Mouse (Mus musculus): Measurements from ENCODE around the gene Hba-a2. TPM values are rescaled to one million over a fixed set of nuclear protein-coding genes. Genes with fewer than 3 reads are reported as not detected.

Hba-a2 gene
- total RNA-seq, 2 experiments from 2014 or later, result 384 to 756 TPM

DNA sequence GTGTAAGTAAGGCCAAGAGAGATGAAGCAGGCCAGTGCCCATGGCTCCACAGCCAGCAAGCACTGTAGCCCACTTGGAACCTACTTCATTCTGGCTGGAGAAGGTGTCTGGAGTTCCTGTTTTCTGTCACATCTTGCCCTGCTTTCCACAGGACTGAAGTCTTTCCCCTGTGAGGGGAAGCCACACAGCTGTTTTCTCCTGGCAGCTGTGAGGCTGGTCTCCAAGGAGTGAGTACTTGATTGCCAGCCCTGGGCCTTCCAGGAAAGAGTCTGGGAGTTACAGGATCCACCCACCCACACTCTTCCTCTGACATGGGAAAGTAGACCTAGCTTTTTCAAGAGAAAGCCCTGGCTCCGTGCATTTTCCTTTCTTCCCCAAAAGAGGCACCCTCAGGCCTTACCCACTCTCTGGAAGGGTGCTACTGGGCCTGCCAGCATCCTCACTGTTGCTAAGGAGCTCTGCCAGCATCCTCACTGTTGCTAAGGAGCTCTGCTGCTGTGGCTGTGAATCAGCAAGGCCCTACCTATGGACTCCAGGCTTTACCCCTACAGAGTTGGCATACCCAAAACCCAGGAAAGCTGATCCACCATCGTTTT, 6.6 kb downstream of the Hba-a2 start:
- DNase-seq (ENCODE audit: extremely low spot score in 1 of 2, low spot score in 2 of 2), result peak in 1 of 2 experiments; percentile 31
- intact Hi-C loops (cut with DNase I), result no loop called here

DNA sequence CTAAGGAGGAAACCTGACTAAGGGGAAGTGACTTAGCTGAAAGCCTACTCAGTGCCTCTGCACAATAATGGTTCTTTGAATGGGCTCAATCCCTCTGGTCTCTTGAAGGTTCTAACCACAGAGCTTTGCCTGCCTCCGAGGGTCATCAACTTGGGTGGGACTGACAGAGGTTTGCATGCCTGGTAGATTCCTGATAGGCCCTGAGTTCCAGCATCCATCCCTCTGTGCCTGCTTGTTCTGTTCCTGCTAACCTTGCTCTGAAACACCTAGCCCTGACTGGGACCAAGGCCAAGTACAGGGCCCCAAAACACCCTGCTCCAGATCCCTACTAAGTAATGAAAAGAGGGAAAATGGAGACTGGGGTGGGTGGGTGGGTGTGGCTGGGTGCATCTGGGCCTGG, 7.2 kb downstream of the Hba-a2 start:
- intact Hi-C loops (cut with DNase I), result no loop called here
- no peak for DNase-seq (ENCODE audit: extremely low spot score in 1 of 2, low spot score in 2 of 2)

DNA sequence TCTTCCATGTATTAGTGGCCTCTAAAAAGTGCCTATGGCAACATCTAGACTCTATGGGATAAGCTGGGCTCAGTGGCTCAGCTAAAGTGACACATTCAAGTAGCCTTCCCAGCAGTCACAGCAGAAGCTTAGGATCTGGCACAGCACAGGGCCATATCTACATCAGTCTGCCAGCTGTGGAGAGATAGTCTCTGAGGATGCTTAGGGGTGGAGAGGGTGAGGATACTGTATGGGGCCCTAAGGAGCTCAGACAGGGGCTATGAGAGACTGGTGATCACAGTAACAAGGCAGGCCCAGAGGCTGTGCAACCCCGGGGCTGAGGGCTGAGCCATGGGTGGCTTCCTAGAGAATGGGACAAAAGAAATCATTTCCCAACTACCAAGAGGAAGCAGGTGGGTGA, 10.7 kb downstream of the Hba-a2 start:
- intact Hi-C loops (cut with DNase I), result no loop called here

DNA sequence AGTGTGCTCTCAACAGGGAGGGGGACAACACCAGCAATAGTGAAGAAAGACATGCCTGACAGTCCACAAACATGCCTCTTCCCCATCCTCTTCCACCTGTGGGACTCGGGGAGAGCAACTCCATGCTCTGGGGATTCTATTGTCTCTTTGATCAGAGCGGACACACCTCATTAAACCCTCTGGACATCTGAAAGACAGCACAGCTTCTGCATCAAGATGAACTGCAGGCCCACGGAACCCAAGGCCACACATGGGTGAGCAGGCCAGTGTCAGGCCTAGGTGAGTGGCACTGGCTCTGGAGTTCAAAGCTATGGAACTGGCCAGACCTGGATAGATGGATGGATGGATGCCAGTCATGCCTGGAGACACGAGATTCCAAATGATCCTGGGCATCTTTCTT, 13.2 kb downstream of the Hba-a2 start:
- DNase-seq (ENCODE audit: extremely low spot score in 1 of 2, low spot score in 2 of 2), result no peak
- intact Hi-C loops (cut with DNase I), result no loop called here

More for the DNA sequence above, 10.7 kb downstream of the Hba-a2 start:
- no peak for DNase-seq (ENCODE audit: extremely low spot score in 1 of 2, low spot score in 2 of 2)

DNA sequence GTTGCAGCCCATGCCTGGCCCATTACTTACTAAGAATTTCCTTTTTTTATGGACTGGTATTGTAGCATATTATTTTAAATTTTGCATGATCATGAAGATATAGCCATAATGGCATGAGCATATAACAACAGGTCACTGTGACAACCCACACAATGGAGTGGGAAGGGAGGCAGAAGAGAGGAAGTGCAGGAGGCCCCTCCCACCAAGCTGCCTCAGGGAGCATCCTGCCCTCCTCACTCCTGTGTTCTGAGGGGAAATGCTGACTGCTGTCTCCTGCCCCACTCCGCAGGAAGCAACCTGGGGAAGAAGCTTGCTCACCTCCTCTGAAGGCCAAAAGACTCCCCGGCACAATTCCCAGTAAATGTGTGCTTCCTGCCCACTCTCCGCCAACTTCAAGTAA, 13.6 kb downstream of the Hba-a2 start:
- intact Hi-C loops (cut with DNase I), result no loop called here
- DNase-seq (ENCODE audit: extremely low spot score in 1 of 2, low spot score in 2 of 2), result no peak

DNA sequence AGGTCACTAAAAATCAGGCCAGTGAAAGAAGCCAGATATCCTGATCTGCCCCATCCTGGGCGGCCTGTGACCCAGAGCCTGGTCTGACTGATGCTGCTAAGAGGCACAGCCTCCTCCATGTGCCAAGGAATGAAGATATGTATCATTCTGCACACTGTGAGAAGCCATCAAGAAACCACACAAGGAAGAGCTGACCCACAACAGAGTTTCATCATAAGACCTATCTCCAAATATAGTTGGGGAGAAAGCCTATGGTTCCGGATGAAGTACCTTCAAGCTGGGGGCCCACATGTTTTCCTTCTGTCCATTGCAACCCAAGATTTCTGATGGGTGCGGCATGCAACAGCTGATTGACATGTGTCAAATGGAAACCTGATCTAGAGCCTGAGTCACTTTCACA, 19.7 kb downstream of the Hba-a2 start:
- intact Hi-C loops (cut with DNase I), result no loop called here
- no peak for DNase-seq (ENCODE audit: extremely low spot score in 1 of 2, low spot score in 2 of 2)

DNA sequence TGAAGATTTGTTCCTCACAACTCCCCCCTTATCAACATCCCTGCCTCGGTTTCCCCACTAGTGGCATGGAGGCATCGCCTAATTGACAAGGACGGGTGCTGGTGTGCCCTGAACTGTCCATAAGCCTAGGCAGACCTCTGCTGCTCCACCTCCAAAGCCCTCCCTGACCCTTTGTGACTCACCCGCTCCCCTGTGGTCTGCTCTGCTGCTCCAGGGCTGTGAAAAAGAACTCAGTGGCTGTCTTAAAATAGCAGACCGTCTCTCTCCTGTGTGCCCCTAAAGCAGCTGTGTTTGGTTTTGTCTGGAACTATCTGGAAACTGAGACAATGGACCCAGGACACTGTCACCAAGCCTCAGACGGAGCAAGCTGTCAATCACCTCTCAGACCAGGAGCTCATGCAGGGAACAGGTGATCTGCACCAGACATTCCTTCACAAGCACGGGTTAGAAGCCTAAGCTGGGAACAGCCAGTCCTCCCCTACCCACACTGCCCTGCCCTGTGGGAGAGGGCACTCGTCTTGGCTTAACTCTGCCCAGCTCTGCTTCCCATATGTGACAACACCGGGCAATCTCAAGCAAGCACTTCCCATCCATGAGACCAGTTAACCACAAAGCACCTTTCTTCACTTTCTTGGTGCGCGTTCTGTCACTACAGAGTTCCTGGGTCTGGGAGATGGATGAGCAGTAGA, 24.4 kb downstream of the Hba-a2 start:
- intact Hi-C loops (cut with DNase I), result loop anchor here (5.0 to 10.0 kb wide), 2 partner anchors 106 to 138 kb away; no protein-coding TSS in a partner anchor
- DNase-seq (ENCODE audit: extremely low spot score in 1 of 2, low spot score in 2 of 2), result no peak

DNA sequence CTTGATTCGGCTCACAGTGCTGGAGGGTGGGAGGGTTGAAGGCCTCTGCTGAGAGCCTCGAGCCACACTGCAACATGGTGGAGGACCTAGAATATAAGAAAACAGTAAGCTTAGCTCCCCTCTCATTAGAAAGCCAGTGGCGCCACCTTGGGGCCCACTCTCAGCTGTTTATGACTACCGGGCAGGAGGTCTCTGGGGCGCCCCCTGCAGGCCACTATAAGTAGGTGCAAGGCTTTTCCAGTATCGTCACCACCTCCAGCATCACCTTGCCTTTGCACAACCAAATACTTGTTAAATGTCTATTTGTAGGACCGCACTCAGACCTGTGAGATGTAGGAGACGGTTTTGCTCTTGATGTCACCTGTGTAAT, 24.9 kb downstream of the Hba-a2 start:
- intact Hi-C loops (cut with DNase I), result loop anchor here (5.0 to 10.0 kb wide), 2 partner anchors 106 to 139 kb away; no protein-coding TSS in a partner anchor

DNA sequence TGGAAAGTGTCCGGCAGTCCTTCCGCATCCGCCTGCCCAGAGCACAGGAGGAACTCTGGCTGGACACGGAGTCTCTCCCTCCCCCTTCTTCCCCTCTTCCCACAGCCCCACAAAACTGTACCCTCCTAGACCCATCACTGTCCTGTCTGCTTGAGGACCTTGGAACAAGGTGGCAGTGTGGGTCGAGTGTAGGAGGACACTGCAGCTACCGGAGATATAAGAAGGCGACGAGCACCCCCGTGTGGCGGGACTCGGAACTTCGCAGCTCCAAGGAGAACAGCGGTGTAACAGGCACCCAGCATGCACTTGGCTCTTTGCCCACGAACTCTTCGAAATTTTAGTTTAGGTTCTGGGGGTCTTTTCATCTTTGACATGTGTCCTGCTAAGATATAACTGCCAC, 28.3 kb downstream of the Hba-a2 start:
- DNase-seq (ENCODE audit: extremely low spot score in 1 of 2, low spot score in 2 of 2), result peak; percentile 73 to 88
- intact Hi-C loops (cut with DNase I), result loop anchor here (5.0 to 10.0 kb wide), 2 partner anchors 110 to 142 kb away; no protein-coding TSS in a partner anchor

More for the DNA sequence above, 24.9 kb downstream of the Hba-a2 start:
- peak in 1 of 2 experiments; percentile 85 for DNase-seq (ENCODE audit: extremely low spot score in 1 of 2, low spot score in 2 of 2)

DNA sequence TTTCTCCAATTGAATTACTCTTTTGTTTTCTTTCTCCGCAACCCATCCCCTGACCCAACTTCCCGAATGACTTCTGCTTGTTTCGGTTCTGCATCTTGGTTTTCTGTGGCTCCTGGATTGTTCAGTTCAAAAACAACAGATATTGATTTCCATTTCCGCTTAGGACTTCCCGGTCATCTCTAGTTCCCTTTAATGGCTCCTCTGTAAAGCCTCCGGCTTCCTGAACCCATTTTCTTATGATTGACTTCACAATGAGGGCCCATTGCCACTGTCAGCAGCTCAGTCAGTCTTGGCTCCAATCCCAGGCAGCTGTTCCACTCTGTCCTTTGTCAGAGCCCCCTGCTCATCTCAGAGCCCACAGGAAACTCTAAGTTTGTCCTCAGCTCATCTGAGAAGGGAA, 34.8 kb downstream of the Hba-a2 start:
- intact Hi-C loops (cut with DNase I), result no loop called here
- DNase-seq (ENCODE audit: extremely low spot score in 1 of 2, low spot score in 2 of 2), result no peak

DNA sequence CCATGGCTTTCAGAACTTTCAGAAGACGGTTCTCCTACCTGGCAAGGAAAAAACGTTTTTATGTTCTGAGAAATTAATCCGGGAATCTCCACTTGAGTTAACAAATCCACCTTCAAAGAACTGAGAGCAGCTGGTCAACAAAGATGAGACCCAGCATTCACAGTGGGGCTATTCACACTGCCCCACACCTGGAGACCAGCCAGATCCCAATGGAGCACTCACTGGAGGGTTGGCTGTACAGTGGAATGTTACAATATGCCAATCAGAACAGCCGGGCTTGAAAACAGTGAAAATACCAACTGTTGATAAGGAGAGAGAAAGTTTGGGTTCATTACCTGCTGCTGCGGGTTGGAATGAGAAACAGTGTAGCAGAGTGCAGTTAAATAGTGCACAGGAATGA, 35.6 kb downstream of the Hba-a2 start:
- intact Hi-C loops (cut with DNase I), result no loop called here
- no peak for DNase-seq (ENCODE audit: extremely low spot score in 1 of 2, low spot score in 2 of 2)

DNA sequence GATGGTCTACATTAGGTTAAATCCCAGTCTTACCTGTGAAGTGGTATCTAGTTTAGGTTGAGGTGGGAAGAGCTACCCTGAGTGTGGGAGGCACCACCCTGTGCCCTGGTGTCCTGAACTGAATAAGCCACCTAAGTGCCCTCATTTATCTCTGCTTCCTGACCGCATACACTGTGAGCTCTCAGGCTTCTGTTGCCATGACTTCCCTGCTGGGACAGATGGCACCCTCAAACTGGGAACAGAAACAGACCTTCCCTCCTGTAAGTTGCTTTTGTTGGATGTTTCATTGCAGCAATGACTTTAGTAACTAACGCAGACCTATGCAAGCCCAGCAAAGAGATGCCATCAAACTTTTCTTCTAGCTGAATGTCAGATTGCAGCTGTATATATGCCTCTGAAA, 36.9 kb downstream of the Hba-a2 start:
- intact Hi-C loops (cut with DNase I), result no loop called here
- DNase-seq (ENCODE audit: extremely low spot score in 1 of 2, low spot score in 2 of 2), result no peak

DNA sequence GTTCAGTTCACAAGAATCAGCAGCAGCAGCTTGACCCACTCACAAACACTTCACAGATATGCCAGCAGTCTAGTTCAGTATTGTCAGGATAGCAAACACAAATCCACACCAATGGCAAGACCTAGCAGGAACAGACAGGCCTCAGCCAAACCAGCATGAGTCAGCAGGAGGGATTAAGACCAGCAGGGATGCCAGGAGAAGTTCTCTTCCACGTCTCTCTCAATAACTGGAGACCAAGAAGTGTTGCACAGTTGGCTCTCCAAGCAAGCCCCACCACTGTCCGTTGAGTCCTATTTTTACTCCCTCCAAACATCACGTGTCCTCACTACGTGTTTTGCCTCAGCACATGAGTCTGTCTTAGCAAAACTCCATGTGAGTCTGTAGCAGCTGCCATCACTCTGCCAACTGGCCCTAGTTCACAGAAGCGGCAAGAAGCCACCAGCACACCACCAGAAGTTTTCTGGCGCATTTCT, 40.2 kb downstream of the Hba-a2 start:
- no peak for DNase-seq (ENCODE audit: extremely low spot score in 1 of 2, low spot score in 2 of 2)
- intact Hi-C loops (cut with DNase I), result no loop called here

DNA sequence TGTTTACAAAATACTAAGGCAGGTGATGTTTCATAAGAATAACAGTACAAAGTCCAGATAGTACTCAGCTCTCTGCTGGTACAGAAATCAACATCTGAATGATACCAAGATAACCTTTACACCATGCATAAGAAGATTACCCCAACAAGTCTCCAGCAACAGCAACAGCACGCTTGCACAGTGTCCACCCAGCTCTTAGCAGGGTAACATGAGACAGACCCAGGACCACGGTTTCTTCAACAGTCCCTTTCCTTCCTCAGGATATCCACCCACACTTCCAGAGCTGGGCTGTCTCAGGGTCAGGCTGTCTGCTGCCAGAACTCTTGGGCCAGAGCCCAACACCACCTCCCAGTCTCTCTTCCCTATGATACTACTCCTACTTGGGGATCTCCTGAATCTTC, 42.8 kb downstream of the Hba-a2 start:
- no peak for DNase-seq (ENCODE audit: extremely low spot score in 1 of 2, low spot score in 2 of 2)
- intact Hi-C loops (cut with DNase I), result no loop called here

DNA sequence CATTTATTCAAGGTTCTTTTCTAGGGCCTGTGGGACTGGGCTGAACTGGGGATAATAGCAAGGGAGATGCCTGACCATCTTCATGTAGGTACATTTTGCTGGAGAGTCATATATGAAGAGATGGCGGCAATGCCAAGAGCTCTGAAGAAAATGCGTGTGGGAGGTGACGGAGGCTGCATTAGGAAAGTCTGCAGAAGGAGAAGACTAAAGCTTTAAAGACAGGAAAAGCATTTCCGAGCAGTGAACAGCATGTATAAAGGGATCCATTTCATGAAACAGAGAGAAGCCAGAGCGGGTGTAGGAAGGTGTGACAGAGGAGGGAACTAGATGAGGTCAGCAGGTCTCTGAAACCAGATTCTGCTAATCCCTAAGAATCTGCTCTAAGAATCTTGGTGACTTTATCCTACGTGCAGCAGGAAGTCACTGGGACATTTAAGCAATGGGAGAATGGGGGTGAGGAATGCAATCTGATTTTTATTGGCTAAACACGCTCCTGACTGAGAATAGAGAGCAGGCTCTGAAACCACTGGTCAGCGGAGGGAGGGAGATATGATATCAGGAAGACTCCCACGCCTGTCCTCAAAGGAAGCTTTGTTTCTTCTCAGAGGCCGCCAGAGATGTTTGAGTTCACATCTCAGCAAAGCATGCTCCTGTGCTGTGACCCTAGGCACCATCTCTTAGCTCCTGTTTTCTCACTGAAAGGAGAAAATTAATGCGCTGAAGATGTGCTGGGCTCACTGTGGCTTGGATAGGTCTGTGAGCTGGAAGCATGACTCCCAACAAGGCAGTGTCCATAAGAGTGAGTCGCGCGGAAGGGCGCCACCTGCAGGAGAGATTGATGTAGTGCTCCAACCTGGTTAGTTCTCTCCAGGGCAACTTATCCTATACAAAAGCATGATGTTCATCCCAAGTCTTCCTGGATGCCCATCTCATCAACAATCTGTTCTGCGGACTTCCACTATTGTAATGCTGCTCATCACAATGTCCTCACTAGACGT, 44.5 kb downstream of the Hba-a2 start:
- no peak for DNase-seq (ENCODE audit: extremely low spot score in 1 of 2, low spot score in 2 of 2)

DNA sequence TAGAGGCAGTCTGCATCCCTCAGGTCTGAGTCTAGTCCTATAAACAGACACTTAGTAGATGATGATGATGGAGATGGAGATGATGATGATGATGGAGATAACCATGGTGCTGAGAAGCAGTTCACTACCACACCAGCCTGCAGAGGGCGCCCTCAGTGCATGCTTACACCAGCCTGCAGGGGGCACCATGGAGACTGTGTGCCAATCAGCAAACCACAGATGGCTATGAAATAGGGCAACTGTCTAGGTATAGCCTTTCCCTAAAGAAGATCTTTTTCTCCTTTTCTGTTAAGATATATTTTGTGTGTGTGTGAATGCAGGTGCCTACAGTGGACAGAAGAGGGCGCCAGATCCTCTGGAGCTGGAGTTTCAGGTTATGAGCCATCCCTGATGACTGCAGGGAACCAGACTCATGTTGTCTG, 46.5 kb downstream of the Hba-a2 start:
- intact Hi-C loops (cut with DNase I), result loop anchor here (5.0 kb wide), 1 partner anchor 110 kb away; no protein-coding TSS in a partner anchor
- DNase-seq (ENCODE audit: extremely low spot score in 1 of 2, low spot score in 2 of 2), result no peak

More for the DNA sequence above, 44.5 kb downstream of the Hba-a2 start:
- intact Hi-C loops (cut with DNase I), result loop anchor here (5.0 kb wide), 1 partner anchor 112 kb away; no protein-coding TSS in a partner anchor

DNA sequence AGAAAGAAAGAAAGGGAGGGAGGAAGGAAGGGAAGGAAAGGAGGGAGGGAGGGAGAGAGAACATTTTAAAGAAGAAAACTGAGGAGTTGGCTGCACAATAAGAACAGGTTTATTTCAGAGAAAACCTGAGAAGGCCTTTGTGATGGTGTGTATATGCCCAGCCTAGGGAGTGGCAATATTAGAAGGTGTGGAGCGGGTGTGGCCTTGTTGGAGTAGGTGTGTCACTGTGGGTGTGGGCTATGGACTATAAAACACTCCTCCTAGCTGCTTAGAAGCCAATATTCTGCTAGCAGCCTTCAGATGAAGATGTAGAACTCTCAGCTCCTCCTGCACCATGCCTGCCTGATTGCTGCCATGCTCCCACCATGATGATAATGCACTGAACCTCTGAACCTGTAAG, 47.1 kb downstream of the Hba-a2 start:
- no peak for DNase-seq (ENCODE audit: extremely low spot score in 1 of 2, low spot score in 2 of 2)
- intact Hi-C loops (cut with DNase I), result loop anchor here (5.0 kb wide), 1 partner anchor 109 kb away; no protein-coding TSS in a partner anchor

DNA sequence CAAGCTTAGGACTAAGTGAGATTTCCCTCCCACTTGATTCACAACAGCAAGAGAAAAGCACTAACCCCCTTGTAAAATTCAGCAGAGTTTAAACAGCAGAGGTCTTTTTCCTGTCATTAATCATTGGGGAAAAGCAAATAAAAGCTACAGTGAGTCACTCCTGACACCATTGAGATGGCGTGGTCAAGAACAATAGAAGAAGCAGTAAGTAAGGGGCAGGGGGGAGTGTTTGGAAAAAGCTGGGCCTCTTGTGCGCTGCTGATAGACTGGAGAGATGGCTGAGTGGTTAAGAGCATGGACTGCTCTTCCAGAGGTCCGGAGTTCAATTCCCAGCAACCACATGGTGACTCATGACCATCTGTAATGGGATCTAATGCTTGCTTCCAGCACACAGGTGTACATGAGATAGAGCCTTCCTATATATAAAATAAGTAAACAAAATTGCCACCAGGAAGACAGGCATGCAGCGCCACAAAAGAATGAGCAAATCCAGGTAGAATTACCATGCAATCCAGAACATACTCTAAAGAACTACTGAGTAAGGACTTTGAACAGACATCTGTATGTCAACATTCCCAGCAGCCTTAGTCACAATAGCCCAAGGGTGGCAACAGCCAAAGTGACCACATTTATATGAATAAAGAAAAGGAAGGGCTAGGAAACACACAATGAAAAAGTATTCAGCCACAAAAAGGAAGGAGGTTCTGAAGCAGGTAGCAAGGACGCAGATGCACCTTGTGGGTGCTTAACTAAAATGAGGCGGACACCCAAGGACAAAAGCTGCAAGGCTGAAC, 49.4 kb downstream of the Hba-a2 start:
- no peak for DNase-seq (ENCODE audit: extremely low spot score in 1 of 2, low spot score in 2 of 2)
- intact Hi-C loops (cut with DNase I), result loop anchor here (5.0 kb wide), 1 partner anchor 242 kb away; no protein-coding TSS in a partner anchor
